Mouse (Mus musculus) ES-E14 (cell line): ENCODE results near the gene Cldn15.

Experiments used
- CHD2 ChIP-seq: IDR thresholded peaks from 2 replicates; pipeline ENCODE4 v1.6.1; 2014; ENCODE audit warnings: mild to moderate bottlenecking, low read depth, low read length, inconsistent platforms
- HCFC1 ChIP-seq: IDR thresholded peaks from 2 replicates; pipeline ENCODE4 v1.6.1; 2012; ENCODE audit warnings: low read length, inconsistent platforms, borderline replicate concordance; ENCODE audit not compliant: insufficient read depth
- MAFK ChIP-seq: IDR thresholded peaks from 2 replicates; pipeline ENCODE4 v1.6.1; 2014; ENCODE audit warnings: mild to moderate bottlenecking, low read depth, low read length, inconsistent platforms; ENCODE audit not compliant: insufficient read depth
- ZC3H11A ChIP-seq: IDR thresholded peaks from 2 replicates; pipeline ENCODE4 v1.6.1; 2012; ENCODE audit warnings: low read depth, mild to moderate bottlenecking, inconsistent platforms, low read length, borderline replicate concordance

DNA sequence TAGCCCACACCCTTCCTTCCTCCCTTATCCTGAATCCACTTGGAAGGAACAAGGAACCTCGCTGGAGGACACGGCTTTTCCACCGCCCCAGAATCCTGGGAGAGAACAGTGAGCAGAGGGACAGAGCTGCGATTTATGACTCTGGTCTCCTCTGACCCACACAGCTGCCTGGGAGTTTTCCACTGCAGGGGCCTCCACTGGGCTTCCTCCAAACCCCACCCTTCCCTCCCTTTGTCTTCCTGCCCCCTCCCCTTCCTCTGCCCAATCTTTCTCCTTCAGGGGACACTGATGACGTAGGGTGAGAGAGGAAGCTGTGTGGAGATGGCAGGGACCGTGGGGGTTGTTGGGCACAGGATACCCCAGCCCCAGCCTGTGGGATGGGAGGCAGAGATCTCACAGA is at the start of gene Cldn15:
- no peak for TF ChIP-seq MAFK
- no peak for TF ChIP-seq CHD2
- TF ChIP-seq ZC3H11A, result no peak
- no peak for TF ChIP-seq HCFC1
